Mouse (Mus musculus) spleen, postnatal 36 days (tissue): Measurements from ENCODE around the gene Serpinb6b.
A peak's percentile ranks its signal among the peaks of the same experiment; 100 is the strongest.
"Not testable (repeated sequence)": the region's sequence is repeated elsewhere in the genome, so short reads cannot be mapped to it uniquely, and the experiment has no call there.

Experiments used
- DNase-seq, 2 experiments: peaks; one replicate each; pipeline ENCODE4 v3.0.0; 2022; ENCODE audit warnings: low spot score in 2 of 2, mixed read lengths in 1 of 2

Serpinb6b gene

GRCm38 (mm10) chr13:32964989-32965811 is at the start of gene Serpinb6b:
TSS of gene Serpinb6b (plus strand) at chr13:32965209.
- DNase-seq, result peak; percentile 51 to 58

- no peak for DNase-seq
Observed at GRCm38 (mm10) chr13:32922622-32923021, 42.4 kb upstream of the Serpinb6b start.

- no peak for DNase-seq
Observed at GRCm38 (mm10) chr13:32924578-32925360, 40.2 kb upstream of the Serpinb6b start.

- no peak for DNase-seq
Observed at GRCm38 (mm10) chr13:32926661-32927060, 38.3 kb upstream of the Serpinb6b start.

GRCm38 (mm10) chr13:32927241-32927640 is 37.8 kb upstream of the Serpinb6b start:
- no peak for DNase-seq

- peak; percentile 26 to 46 for DNase-seq
Observed at GRCm38 (mm10) chr13:32929107-32929750, 35.8 kb upstream of the Serpinb6b start.

GRCm38 (mm10) chr13:32934706-32935381 is 30.2 kb upstream of the Serpinb6b start:
- DNase-seq, result peak; percentile 72 to 75

- not testable (repeated sequence) for DNase-seq
Observed at GRCm38 (mm10) chr13:32938275-32938674, 26.7 kb upstream of the Serpinb6b start.

GRCm38 (mm10) chr13:32939191-32939590 is 25.8 kb upstream of the Serpinb6b start:
- not testable (repeated sequence) for DNase-seq

GRCm38 (mm10) chr13:32956537-32956936 is 8.5 kb upstream of the Serpinb6b start:
- DNase-seq, result no peak

GRCm38 (mm10) chr13:32957917-32958316 is 7.1 kb upstream of the Serpinb6b start:
- no peak for DNase-seq

- DNase-seq, result not testable (repeated sequence)
Observed at GRCm38 (mm10) chr13:32958521-32958920, 6.5 kb upstream of the Serpinb6b start.

- DNase-seq, result no peak
Observed at GRCm38 (mm10) chr13:32963990-32964753, 837 bp upstream of the Serpinb6b start.

- peak; percentile 65 to 71 for DNase-seq
Observed at GRCm38 (mm10) chr13:32966116-32966515, 1.1 kb downstream of the Serpinb6b start.

- no peak for DNase-seq
Observed at GRCm38 (mm10) chr13:32967233-32967632, 2.2 kb downstream of the Serpinb6b start.

- peak; percentile 52 to 77 for DNase-seq
Observed at GRCm38 (mm10) chr13:32968353-32968984, 3.5 kb downstream of the Serpinb6b start.

- DNase-seq, result no peak
Observed at GRCm38 (mm10) chr13:32968996-32969640, 4.1 kb downstream of the Serpinb6b start.

- no peak for DNase-seq
Observed at GRCm38 (mm10) chr13:32969641-32970040, 4.6 kb downstream of the Serpinb6b start.

- DNase-seq, result no peak
Observed at GRCm38 (mm10) chr13:32970776-32971175, 5.8 kb downstream of the Serpinb6b start.

GRCm38 (mm10) chr13:32974268-32974667 is 9.3 kb downstream of the Serpinb6b start:
- DNase-seq, result no peak
